Mouse (Mus musculus): ENCODE data around the gene B9d2. TPM values are rescaled to one million over a fixed set of nuclear protein-coding genes. Genes with fewer than 3 reads are reported as not detected.
A peak's percentile ranks its signal among the peaks of the same experiment; 100 is the strongest.

Gene B9d2
- polyA plus RNA-seq, 1 experiment from 2014 or later = 38.2 TPM

DNA sequence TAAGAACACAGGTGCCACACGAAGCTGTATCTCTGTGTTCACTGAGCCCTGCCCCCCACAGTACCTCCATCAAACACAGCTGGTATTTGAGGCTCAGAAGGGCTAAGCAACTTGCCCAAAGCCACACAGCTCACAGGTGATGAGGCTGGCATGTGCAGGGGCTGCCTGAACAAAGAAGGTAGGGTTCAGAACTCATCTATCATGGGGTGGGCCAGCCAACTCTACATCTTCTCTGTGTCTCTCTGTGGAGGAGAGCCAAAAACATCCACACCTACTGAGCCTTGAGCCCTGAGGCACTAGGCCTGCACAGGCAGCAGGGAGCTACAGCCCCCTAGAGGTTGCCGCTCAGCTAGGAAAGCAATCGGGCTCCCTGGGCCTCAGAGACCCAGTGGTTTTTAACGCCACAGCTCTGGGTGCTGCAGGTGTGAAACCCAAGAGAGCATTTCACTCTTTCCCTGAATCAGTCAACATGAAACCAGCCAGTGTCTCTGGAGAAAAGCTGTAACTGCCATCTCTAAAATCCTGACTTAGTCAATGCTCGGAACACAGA, 32.9 kb upstream of the B9d2 start:
- no peak for ATAC-seq (replicated peaks; ENCODE audit: low FRiP score)
- 47% methylated on average over 5 of the region's 5 CpGs for WGBS

DNA sequence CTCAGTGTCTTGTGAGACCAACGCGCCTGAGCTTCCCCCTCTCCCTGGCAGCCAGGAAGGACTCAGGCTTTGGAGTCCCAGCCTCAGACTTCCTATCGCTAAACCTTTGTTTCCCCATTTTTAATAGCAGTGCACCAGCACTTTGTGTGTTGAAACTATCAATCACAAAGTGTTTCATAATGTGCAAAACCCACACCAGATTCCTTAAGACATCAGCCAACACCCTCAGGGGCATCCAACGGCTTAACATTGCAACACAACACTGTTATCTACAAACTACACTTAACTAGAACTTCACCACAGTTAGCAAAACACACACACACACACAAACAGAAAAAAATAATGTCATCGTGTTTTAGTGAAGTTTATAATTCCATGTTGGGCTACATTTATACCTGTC, 30.7 kb upstream of the B9d2 start:
- no peak overlapping the region for H3K27ac ChIP-seq (ENCODE audit: low read depth, low read length)
- ATAC-seq (replicated peaks; ENCODE audit: low FRiP score) (no peak; the same call in 1 of the 2 replicates), DNase-seq (ENCODE audit: low spot score) (no peak)
- no peaks in the 10 kb centered on the region for H3K9me3 ChIP-seq (ENCODE audit: control insufficient read depth, low read length)
- H3K9ac ChIP-seq (ENCODE audit: low read depth, low read length) = no peak overlapping the region
- WGBS = 46% methylated on average over 5 of the region's 5 CpGs
- no peaks in the 10 kb centered on the region for H3K27me3 ChIP-seq (replicated peaks; ENCODE audit: control insufficient read depth, insufficient read depth, low read length)
- H3K4me1 ChIP-seq (replicated peaks; ENCODE audit: control insufficient read depth, insufficient read depth, low read length) = peaks cover 10% of the 10 kb centered on the region
- peaks cover 2% of the 10 kb centered on the region; the same call in 1 of the 2 replicates for H3K36me3 ChIP-seq (ENCODE audit: control insufficient read depth, insufficient read depth, low read length)
- no peak overlapping the region for H3K4me3 ChIP-seq (ENCODE audit: low read depth, low read length)
- no peak overlapping the region for H3K4me2 ChIP-seq

More for the DNA sequence above, 32.9 kb upstream of the B9d2 start:
- Histone ChIP-seq H3K27me3 (replicated peaks; ENCODE audit: control insufficient read depth, insufficient read depth, low read length) (no peaks in the 10 kb centered on the region), H3K4me3 (ENCODE audit: low read depth, low read length) (no peak overlapping the region), H3K4me1 (replicated peaks; ENCODE audit: control insufficient read depth, insufficient read depth, low read length) (peaks cover 10% of the 10 kb centered on the region), H3K27ac (ENCODE audit: low read depth, low read length) (no peak overlapping the region), H3K36me3 (ENCODE audit: control insufficient read depth, insufficient read depth, low read length) (no peaks in the 10 kb centered on the region; the same call in 1 of the 2 replicates), H3K4me2 (no peak overlapping the region), H3K9me3 (ENCODE audit: control insufficient read depth, low read length) (no peaks in the 10 kb centered on the region), H3K9ac (ENCODE audit: low read depth, low read length) (no peak overlapping the region)
- DNase-seq (ENCODE audit: low spot score) = no peak

DNA sequence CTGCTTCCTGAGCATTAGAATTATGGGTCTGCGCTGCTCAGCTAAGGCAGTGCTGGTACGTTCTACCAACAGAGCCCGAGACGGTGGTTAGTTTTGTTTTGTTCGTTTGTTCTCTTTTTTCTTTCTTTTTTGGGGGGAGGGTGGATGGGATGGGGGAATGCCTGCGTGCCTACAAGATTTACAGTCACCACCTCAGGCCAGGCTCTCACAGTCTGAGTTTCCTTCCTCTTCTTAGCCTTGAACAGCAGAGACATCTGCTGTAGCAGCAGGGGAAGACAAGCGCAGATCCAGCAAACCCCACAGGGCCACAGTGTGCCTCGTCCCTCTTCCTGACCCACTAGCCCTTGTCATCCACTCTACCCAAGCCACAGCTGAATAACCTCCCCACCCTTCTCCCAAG, 29.3 kb upstream of the B9d2 start:
- Histone ChIP-seq H3K27ac (ENCODE audit: low read depth, low read length) (no peak overlapping the region), H3K4me3 (ENCODE audit: low read depth, low read length) (no peak overlapping the region), H3K4me1 (replicated peaks; ENCODE audit: control insufficient read depth, insufficient read depth, low read length) (peaks cover 10% of the 10 kb centered on the region), H3K9ac (ENCODE audit: low read depth, low read length) (no peak overlapping the region), H3K9me3 (ENCODE audit: control insufficient read depth, low read length) (no peaks in the 10 kb centered on the region), H3K36me3 (ENCODE audit: control insufficient read depth, insufficient read depth, low read length) (peaks cover 2% of the 10 kb centered on the region; the same call in 1 of the 2 replicates), H3K4me2 (no peak overlapping the region), H3K27me3 (replicated peaks; ENCODE audit: control insufficient read depth, insufficient read depth, low read length) (no peaks in the 10 kb centered on the region)
- ATAC-seq (replicated peaks; ENCODE audit: low FRiP score) = no peak; the same call in 1 of the 2 replicates
- WGBS = 51% methylated on average over 8 of the region's 8 CpGs
- DNase-seq (ENCODE audit: low spot score) = no peak

DNA sequence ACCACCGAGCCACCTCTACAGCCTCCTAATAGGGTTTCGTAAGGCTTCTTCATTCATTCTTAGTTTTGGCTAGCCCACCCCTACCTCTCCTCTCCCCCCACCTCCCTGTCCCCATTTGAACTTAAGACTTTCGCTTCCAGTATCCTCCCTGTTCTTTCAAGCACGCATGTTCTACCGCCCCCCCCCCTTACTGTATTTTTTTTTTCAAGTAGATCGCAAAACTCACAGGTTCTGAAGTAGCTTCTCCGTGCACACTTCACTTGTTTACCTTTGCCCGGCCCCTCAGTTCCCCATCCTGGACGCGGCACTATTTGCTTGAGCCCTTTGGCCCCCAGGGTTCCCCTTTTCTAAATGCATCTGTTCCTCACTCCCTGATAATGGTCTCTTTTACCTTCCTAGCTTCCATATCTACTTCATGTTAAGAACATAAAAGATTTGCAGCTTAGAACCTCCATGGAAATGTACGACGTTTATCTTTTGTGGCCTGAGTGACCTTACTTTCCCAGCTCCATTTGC, 28.3 kb upstream of the B9d2 start:
- H3K9ac ChIP-seq (ENCODE audit: low read depth, low read length) = no peak overlapping the region
- 62% methylated on average over 12 of the region's 12 CpGs for WGBS
- no peak for DNase-seq (ENCODE audit: low spot score)
- no peaks in the 10 kb centered on the region for H3K9me3 ChIP-seq (ENCODE audit: control insufficient read depth, low read length)
- no peak for ATAC-seq (replicated peaks; ENCODE audit: low FRiP score)
- H3K27ac ChIP-seq (ENCODE audit: low read depth, low read length) = no peak overlapping the region
- H3K27me3 ChIP-seq (replicated peaks; ENCODE audit: control insufficient read depth, insufficient read depth, low read length) = no peaks in the 10 kb centered on the region
- H3K4me1 ChIP-seq (replicated peaks; ENCODE audit: control insufficient read depth, insufficient read depth, low read length) = peaks cover 10% of the 10 kb centered on the region
- no peak overlapping the region for H3K4me3 ChIP-seq (ENCODE audit: low read depth, low read length)
- no peak overlapping the region for H3K4me2 ChIP-seq
- peaks cover 2% of the 10 kb centered on the region; the same call in 1 of the 2 replicates for H3K36me3 ChIP-seq (ENCODE audit: control insufficient read depth, insufficient read depth, low read length)

DNA sequence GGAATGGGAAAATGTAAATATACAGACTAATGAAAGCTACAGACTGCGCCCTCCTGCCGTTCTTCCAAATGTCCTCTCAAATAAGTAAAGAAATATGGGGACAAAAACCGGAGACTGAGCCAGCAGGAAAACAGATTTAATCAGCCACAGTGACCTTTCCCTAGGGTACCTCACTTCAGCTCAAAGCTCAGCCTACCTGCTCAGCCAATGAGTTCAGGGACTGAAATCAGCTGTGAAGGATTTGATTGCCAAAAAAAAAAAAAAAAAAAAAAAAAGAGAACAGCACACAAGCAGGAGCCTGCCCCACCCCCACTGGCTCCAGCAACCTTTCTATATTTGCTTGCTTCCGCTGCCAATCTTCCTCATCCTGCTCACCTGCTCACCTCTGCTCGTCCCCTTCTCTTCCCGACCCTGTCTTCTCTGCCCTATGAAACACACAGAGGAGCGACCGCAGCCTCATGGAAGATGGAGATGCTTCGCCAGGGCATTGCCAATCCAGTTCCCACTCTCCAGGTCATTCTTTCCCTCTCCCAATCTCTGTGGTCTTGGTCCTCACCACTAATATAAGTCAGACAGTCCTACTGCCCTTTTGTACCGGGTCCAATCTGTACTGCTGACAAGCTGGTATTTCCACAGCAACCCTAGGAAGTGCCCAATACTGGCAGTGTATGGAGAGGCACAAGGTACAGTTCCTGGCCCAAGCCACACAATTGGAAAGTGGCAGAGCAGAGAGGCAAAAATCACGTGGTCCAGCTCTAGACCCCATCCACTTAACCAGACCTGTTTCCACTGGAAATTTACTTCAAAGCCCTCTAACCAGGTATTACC, 24.8 kb upstream of the B9d2 start:
- DNase-seq (ENCODE audit: low spot score) (no peak), ATAC-seq (replicated peaks; ENCODE audit: low FRiP score) (no peak)
- no peaks in the 10 kb centered on the region for H3K9me3 ChIP-seq (ENCODE audit: control insufficient read depth, low read length)
- WGBS = 70% methylated on average over 11 of the region's 11 CpGs
- H3K4me1 ChIP-seq (replicated peaks; ENCODE audit: control insufficient read depth, insufficient read depth, low read length) = peaks cover 9% of the 10 kb centered on the region; the same call in 1 of the 2 replicates
- no peak overlapping the region for H3K4me3 ChIP-seq (ENCODE audit: low read depth, low read length)
- 0 out of 2 replicates have a peak, but pooled peaks cover 2% of the 10 kb centered on the region for H3K36me3 ChIP-seq (ENCODE audit: control insufficient read depth, insufficient read depth, low read length)
- H3K9ac ChIP-seq (ENCODE audit: low read depth, low read length) = no peak overlapping the region
- no peaks in the 10 kb centered on the region for H3K27me3 ChIP-seq (replicated peaks; ENCODE audit: control insufficient read depth, insufficient read depth, low read length)
- H3K4me2 ChIP-seq = 0 out of 2 replicates have a peak overlapping the region, but pooled peaks have one; percentile 7
- H3K27ac ChIP-seq (ENCODE audit: low read depth, low read length) = no peak overlapping the region

DNA sequence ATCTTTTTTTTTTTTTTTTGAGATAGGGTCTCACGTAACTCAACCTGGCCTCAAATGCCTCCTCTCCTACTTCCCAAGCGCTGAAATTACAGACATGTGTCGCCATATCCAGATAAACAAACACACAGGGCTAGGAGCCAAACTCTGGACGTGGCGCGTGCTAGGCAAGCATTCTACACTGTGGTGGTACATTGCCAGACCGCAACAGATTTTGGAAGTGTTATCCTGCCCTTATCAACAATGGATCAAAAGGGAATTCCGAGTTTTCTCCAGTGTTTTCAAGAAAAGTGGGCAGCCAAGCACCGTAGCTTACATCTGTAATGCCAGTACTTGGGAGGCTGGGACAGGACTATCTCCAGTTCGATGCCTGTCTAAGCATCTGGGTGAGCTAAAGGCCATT, 22.8 kb upstream of the B9d2 start:
- Histone ChIP-seq H3K9me3 (ENCODE audit: control insufficient read depth, low read length) (no peaks in the 10 kb centered on the region), H3K4me2 (peak overlapping the region; percentile 90), H3K9ac (ENCODE audit: low read depth, low read length) (peak overlapping the region; percentile 70; the same call in 1 of the 2 replicates), H3K27ac (ENCODE audit: low read depth, low read length) (no peak overlapping the region), H3K4me3 (ENCODE audit: low read depth, low read length) (peak overlapping the region; percentile 80), H3K36me3 (ENCODE audit: control insufficient read depth, insufficient read depth, low read length) (peaks cover 8% of the 10 kb centered on the region; the same call in 1 of the 2 replicates), H3K4me1 (replicated peaks; ENCODE audit: control insufficient read depth, insufficient read depth, low read length) (peaks cover 9% of the 10 kb centered on the region; the same call in 1 of the 2 replicates), H3K27me3 (replicated peaks; ENCODE audit: control insufficient read depth, insufficient read depth, low read length) (no peaks in the 10 kb centered on the region)
- DNase-seq (ENCODE audit: low spot score) (no peak), ATAC-seq (replicated peaks; ENCODE audit: low FRiP score) (no peak)
- 32% methylated on average over 10 of the region's 10 CpGs for WGBS

DNA sequence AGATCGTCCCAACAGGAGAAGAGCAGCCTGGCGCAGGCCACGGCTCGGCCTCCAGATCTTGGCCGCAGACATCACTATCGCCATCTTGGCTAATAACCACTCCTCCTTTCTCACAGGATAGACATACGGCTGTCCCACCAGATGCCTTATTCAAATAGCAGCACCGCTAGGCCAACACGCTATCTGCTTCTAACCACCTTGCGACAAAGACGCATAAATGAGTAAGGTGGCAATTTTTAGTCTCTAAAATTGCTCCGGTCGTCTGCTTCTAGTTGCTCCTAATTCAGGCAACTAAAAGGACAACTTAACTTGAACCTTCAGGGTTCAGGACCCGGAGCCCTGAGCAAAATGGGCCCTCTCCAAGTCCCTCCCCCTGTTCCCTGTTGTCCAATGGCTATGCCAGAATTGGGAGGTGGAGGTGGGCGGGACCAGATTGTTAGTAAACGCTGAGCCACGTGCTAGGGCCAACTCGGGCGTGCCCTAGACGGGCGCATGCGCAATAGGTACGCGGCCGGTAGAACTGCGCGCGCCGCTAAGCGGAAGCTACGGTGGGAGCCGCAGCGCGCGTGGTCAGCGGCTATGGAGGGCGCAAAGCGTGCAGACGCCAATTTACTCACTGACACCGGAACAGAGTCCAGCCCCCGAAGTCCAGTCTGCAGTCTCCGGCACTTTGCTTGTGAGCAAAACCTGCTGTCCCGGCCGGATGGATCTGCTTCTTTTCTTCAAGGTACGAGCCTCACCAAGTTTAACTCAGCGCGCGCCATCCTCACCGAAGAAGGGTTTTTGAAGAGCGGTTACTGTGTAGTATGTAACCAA, 21.7 kb upstream of the B9d2 start, which contains the start of the genes Bckdha and Exosc5:
Bckdha (minus strand) TSS at position 325 of the 816 bp plus-strand sequence.
Exosc5 (plus strand) TSS at position 508 of the 816 bp plus-strand sequence.
- Histone ChIP-seq H3K9me3 (ENCODE audit: control insufficient read depth, low read length) (no peaks in the 10 kb centered on the region), H3K4me3 (ENCODE audit: low read depth, low read length) (peak within 1 kb of the TSS; percentile 80), H3K27ac (ENCODE audit: low read depth, low read length) (peak within 1 kb of the TSS; percentile 58; the same call in 1 of the 2 replicates), H3K27me3 (replicated peaks; ENCODE audit: control insufficient read depth, insufficient read depth, low read length) (no peaks in the 10 kb centered on the region), H3K9ac (ENCODE audit: low read depth, low read length) (peak within 1 kb of the TSS; percentile 82), H3K4me1 (replicated peaks; ENCODE audit: control insufficient read depth, insufficient read depth, low read length) (peaks cover 9% of the 10 kb centered on the region; the same call in 1 of the 2 replicates), H3K36me3 (ENCODE audit: control insufficient read depth, insufficient read depth, low read length) (peaks cover 9% of the 10 kb centered on the region; the same call in 1 of the 2 replicates), H3K4me2 (peak within 1 kb of the TSS; percentile 90)
- WGBS = under 1% methylated on average over 50 of the region's 50 CpGs
- DNase-seq (ENCODE audit: low spot score) = peak; percentile 94
- ATAC-seq (replicated peaks; ENCODE audit: low FRiP score) = peak; percentile 98

DNA sequence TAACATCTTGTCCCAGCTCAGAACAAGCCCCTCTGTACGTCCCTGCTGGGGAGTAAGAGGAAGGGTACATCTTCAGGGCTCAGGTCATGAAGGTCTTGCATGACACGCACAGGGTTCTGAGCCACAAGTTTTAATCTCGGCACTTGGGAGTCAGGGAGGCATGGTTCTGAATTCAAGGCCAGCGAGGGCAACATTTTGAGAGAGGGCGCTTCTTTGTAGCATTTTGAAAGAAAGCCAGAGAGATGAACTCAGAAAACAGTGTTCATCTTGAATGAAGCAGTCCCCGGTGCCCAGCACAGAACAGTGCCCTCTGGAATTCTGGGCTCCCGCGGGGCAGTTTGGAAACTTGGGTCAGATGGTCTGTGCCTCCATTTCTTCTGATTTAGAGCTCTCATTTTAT, 14.2 kb upstream of the B9d2 start:
- Histone ChIP-seq H3K4me1 (replicated peaks; ENCODE audit: control insufficient read depth, insufficient read depth, low read length) (no peaks in the 10 kb centered on the region), H3K27me3 (replicated peaks; ENCODE audit: control insufficient read depth, insufficient read depth, low read length) (no peaks in the 10 kb centered on the region), H3K36me3 (ENCODE audit: control insufficient read depth, insufficient read depth, low read length) (peaks cover 42% of the 10 kb centered on the region; the same call in 1 of the 2 replicates), H3K27ac (ENCODE audit: low read depth, low read length) (no peak overlapping the region), H3K4me2 (no peak overlapping the region), H3K9ac (ENCODE audit: low read depth, low read length) (no peak overlapping the region), H3K4me3 (ENCODE audit: low read depth, low read length) (no peak overlapping the region), H3K9me3 (ENCODE audit: control insufficient read depth, low read length) (no peaks in the 10 kb centered on the region)
- DNase-seq (ENCODE audit: low spot score) (no peak), ATAC-seq (replicated peaks; ENCODE audit: low FRiP score) (no peak)
- WGBS = 92% methylated on average over 8 of the region's 8 CpGs
